In the genomic region with DNA sequence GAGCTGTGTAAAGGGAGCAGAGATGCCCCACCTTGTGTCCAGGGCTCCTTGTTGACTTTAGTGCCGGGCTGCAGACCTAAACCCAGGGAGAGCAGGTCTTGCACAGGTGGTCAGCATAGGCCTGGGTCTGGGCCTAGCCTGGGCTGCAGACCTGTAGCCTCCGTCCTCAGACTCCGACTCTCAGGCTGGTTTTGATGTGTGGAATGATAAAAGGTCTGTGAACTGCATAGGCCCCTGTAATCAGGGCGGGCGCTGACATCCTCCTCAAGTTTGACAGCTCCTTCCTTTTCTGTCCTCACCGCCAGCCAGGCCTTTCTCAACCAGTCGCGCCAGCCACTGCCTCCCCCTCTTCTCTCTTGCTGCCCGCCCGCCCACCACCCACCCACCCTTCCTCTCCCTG, we compare ENCODE assay signal across 10 mouse cellular contexts. TPM values are rescaled to one million over a fixed set of nuclear protein-coding genes. Genes with fewer than 3 reads are reported as not detected.
DNase-seq lines count a peak whose midpoint lies in the region; ATAC-seq and TF ChIP-seq lines count a peak whose summit lies in the region.
"Had no signal": no experiment of that assay in that cellular context is flagged by ENCODE, and none has a peak within 500 bp of the region (broad histone marks: within the 10 kb centered on the region; RNA-seq: fewer than 3 reads in every experiment).

No protein-coding gene starts in this region.

- no peak overlapping the region for H3K4me3 ChIP-seq in heart, embryonic 10.5 days
- no peak overlapping the region for H3K4me3 ChIP-seq in lung, postnatal 0 days (ENCODE audit: low read depth, low read length)
- H3K4me3 ChIP-seq in hindbrain, embryonic 15.5 days, result no peak overlapping the region
- H3K4me3 ChIP-seq in neural tube, embryonic 13.5 days, result peak overlapping the region; percentile 35
- H3K4me3 ChIP-seq: myocyte had no signal

- 7% methylated on average over 6 of the region's 10 CpGs for WGBS in heart, embryonic 10.5 days
- 33% methylated on average over 8 of the region's 10 CpGs for WGBS in lung, postnatal 0 days
- 28% methylated on average over 8 of the region's 10 CpGs for WGBS in hindbrain, embryonic 15.5 days
- WGBS in neural tube, embryonic 13.5 days, result 10% methylated on average over 8 of the region's 10 CpGs

- DNase-seq in heart, embryonic 10.5 days (ENCODE audit: low spot score), result no peak
- DNase-seq in heart, adult 11 months, result no peak
- DNase-seq in lung, postnatal 0 days (ENCODE audit: low spot score), result peak; percentile 34
- DNase-seq in lung, postnatal 10 days, result no peak
- no peak for DNase-seq in frontal cortex, postnatal 25 days (ENCODE audit: low spot score in 2 of 2)
- no peak for DNase-seq in adrenal gland, adult 8-10 months
- DNase-seq: left cerebral cortex, postnatal 4 days had no signal

- no peaks in the 10 kb centered on the region for H3K9me3 ChIP-seq in heart, embryonic 10.5 days
- H3K9me3 ChIP-seq in lung, postnatal 0 days (ENCODE audit: low read length), result no peaks in the 10 kb centered on the region
- H3K9me3 ChIP-seq in hindbrain, embryonic 15.5 days, result no peaks in the 10 kb centered on the region
- no peaks in the 10 kb centered on the region for H3K9me3 ChIP-seq in neural tube, embryonic 13.5 days

- H3K27ac ChIP-seq in heart, embryonic 10.5 days, result peak overlapping the region; percentile 36; the same call in 1 of the 2 replicates
- H3K27ac ChIP-seq in lung, postnatal 0 days (ENCODE audit: low read length), result no peak overlapping the region
- H3K27ac ChIP-seq in hindbrain, embryonic 15.5 days (replicated peaks), result peak overlapping the region; percentile 72
- H3K27ac ChIP-seq in neural tube, embryonic 13.5 days (replicated peaks), result peak overlapping the region; percentile 94

- H3K27me3 ChIP-seq in heart, embryonic 10.5 days (ENCODE audit: insufficient read depth, poor library complexity, severe bottlenecking), result peaks cover 8% of the 10 kb centered on the region; the same call in 1 of the 2 replicates
- H3K27me3 ChIP-seq in lung, postnatal 0 days (replicated peaks; ENCODE audit: insufficient read depth, low read length), result no peaks in the 10 kb centered on the region
- H3K27me3 ChIP-seq in hindbrain, embryonic 15.5 days, result no peaks in the 10 kb centered on the region
- H3K27me3 ChIP-seq in neural tube, embryonic 13.5 days, result no peaks in the 10 kb centered on the region

- no peak for TF ChIP-seq CTCF in lung, postnatal 0 days (IDR thresholded peaks at IDR 0.05)

- peaks cover 29% of the 10 kb centered on the region for H3K4me1 ChIP-seq in heart, embryonic 10.5 days
- peaks cover 2% of the 10 kb centered on the region; the same call in 1 of the 2 replicates for H3K4me1 ChIP-seq in lung, postnatal 0 days (ENCODE audit: insufficient read depth, low read depth, low read length)
- peaks cover 57% of the 10 kb centered on the region for H3K4me1 ChIP-seq in hindbrain, embryonic 15.5 days (replicated peaks)
- H3K4me1 ChIP-seq in neural tube, embryonic 13.5 days (replicated peaks), result peaks cover 90% of the 10 kb centered on the region

- H3K9ac ChIP-seq in lung, postnatal 0 days (replicated peaks; ENCODE audit: low read depth), result no peak overlapping the region
- peak overlapping the region; percentile 46; the same call in 1 of the 2 replicates for H3K9ac ChIP-seq in hindbrain, embryonic 15.5 days
- H3K9ac ChIP-seq in neural tube, embryonic 13.5 days, result peak overlapping the region; percentile 62

- H3K4me2 ChIP-seq in lung, postnatal 0 days (replicated peaks; ENCODE audit: low read depth, low read length), result no peak overlapping the region
- H3K4me2 ChIP-seq in hindbrain, embryonic 15.5 days, result peak overlapping the region; percentile 53
- peak overlapping the region; percentile 66 for H3K4me2 ChIP-seq in neural tube, embryonic 13.5 days

- H3K36me3 ChIP-seq in heart, embryonic 10.5 days, result no peaks in the 10 kb centered on the region
- no peaks in the 10 kb centered on the region for H3K36me3 ChIP-seq in lung, postnatal 0 days (ENCODE audit: insufficient read depth, low read length)
- H3K36me3 ChIP-seq in hindbrain, embryonic 15.5 days, result no peaks in the 10 kb centered on the region
- H3K36me3 ChIP-seq in neural tube, embryonic 13.5 days, result peaks cover 6% of the 10 kb centered on the region; the same call in 1 of the 2 replicates

- TF ChIP-seq EP300 in lung, postnatal 0 days (IDR thresholded peaks at IDR 0.05), result no peak

- ATAC-seq in lung, postnatal 0 days, result peak; percentile 18; the same call in 1 of the 2 replicates
- ATAC-seq in hindbrain, embryonic 15.5 days (ENCODE audit: low FRiP score, low read depth), result no peak
- no peak for ATAC-seq in neural tube, embryonic 13.5 days (ENCODE audit: low read depth)

RNA-seq across cellular contexts. Expression of a gene that starts 8.7 kb away (rescaled TPM):
- 1.8 and 5.5 TPM in 2 replicates for polyA plus RNA-seq in heart, embryonic 10.5 days (2016; fragmentation: Nextera tagmentation; extraction: Ambion mirVana)
- polyA plus RNA-seq in lung, postnatal 0 days (2015; fragmentation: Nextera tagmentation; extraction: Ambion mirVana), result 4.1 and 5.8 TPM in 2 replicates
- 27.4 and 35.8 TPM in 2 replicates for polyA plus RNA-seq in hindbrain, embryonic 15.5 days (2015; fragmentation: Nextera tagmentation; extraction: Ambion mirVana)
- 43.1 and 44.9 TPM in 2 replicates for polyA plus RNA-seq in neural tube, embryonic 13.5 days (2015; fragmentation: Nextera tagmentation; extraction: Ambion mirVana)
- total RNA-seq in adrenal gland, adult 8-10 months (2022), result 1 to 10 TPM; 4.4 to 7.5 (median 5.4) TPM
